Mouse (Mus musculus) MEL (cell line): ENCODE measurements at regions not wholly inside any gene's neighbourhood (a gene's known extent, or its start where the extent isn't known, plus 50 kb on each side); places are given as distances from the start of the nearest gene placed in this dataset.

Experiments
- DNase-seq: peaks from one replicate; pipeline ENCODE4 v3.0.0; 2011; ENCODE audit warnings: low read depth, low spot score
- H3K27ac ChIP-seq: 2 replicates; pipeline ENCODE4 v1.5.1; 2012; ENCODE audit warnings: low read depth, mild to moderate bottlenecking, control low read depth, low read length, moderate library complexity; ENCODE audit not compliant: control insufficient read depth
- H3K27me3 ChIP-seq, 2 experiments: fragments of 150-350 bp in 1 of 2; sonication (generic) in 1 of 2; 2 replicates each; pipeline ENCODE4 v1.6.1; 2012; ENCODE audit warnings: low read length in 2 of 2, mild to moderate bottlenecking in 2 of 2, improper control_type of control experiment in 1 of 2, moderate library complexity in 1 of 2; ENCODE audit not compliant: insufficient read depth in 2 of 2, control insufficient read depth in 1 of 2
- H3K36me3 ChIP-seq, 2 experiments: 2 replicates each; pipeline ENCODE4 v1.6.1; 2012 to 2014; ENCODE audit warnings: low read length in 2 of 2, improper control_type of control experiment in 1 of 2, inconsistent platforms in 1 of 2, mild to moderate bottlenecking in 1 of 2; ENCODE audit not compliant: insufficient read depth in 2 of 2, control insufficient read depth in 1 of 2
- H3K4me1 ChIP-seq, 2 experiments: fragments of 150-350 bp in 1 of 2; sonication (generic) in 1 of 2; 2 replicates each; pipeline ENCODE4 v1.6.1; 2012; ENCODE audit warnings: low read length in 2 of 2, improper control_type of control experiment in 1 of 2, mild to moderate bottlenecking in 1 of 2; ENCODE audit not compliant: insufficient read depth in 2 of 2, control insufficient read depth in 1 of 2
- H3K4me3 ChIP-seq, 2 experiments: fragments of 150-350 bp in 1 of 2; sonication (generic) in 1 of 2; 2 replicates each; pipeline ENCODE4 v1.5.1; 2012; ENCODE audit warnings: low read depth in 2 of 2, low read length in 2 of 2, mild to moderate bottlenecking in 2 of 2, moderate library complexity in 2 of 2, control low read depth in 1 of 2, improper control_type of control experiment in 1 of 2; ENCODE audit not compliant: control insufficient read depth in 1 of 2, insufficient read depth in 1 of 2
- H3K79me2 ChIP-seq: 2 replicates; pipeline ENCODE4 v1.6.1; 2012; ENCODE audit warnings: mild to moderate bottlenecking, low read length, moderate library complexity; ENCODE audit not compliant: control insufficient read depth, poor library complexity, insufficient read depth
- H3K9ac ChIP-seq: 2 replicates; pipeline ENCODE4 v1.6.1; 2012; ENCODE audit warnings: low read depth, mild to moderate bottlenecking, control low read depth, low read length, moderate library complexity; ENCODE audit not compliant: control insufficient read depth, poor library complexity, severe bottlenecking
- H3K9me3 ChIP-seq: fragments of 150-350 bp; sonication (generic); replicated peaks from 2 replicates; pipeline ENCODE4 v1.6.1; 2012; ENCODE audit warnings: mild to moderate bottlenecking, low read length, improper control_type of control experiment, moderate library complexity; ENCODE audit not compliant: insufficient read depth
- BHLHE40 ChIP-seq: IDR thresholded peaks from 2 replicates; pipeline ENCODE4 v1.6.1; 2012; ENCODE audit warnings: low read depth, mild to moderate bottlenecking, inconsistent platforms, low read length, improper control_type of control experiment, borderline replicate concordance
- CHD1 ChIP-seq: IDR thresholded peaks from 2 replicates; pipeline ENCODE4 v1.6.1; 2012; ENCODE audit warnings: low read depth, mild to moderate bottlenecking, inconsistent platforms, low read length, improper control_type of control experiment
- CTCF ChIP-seq, 3 experiments: IDR thresholded peaks in 2 of 3; conservative IDR thresholded peaks in 1 of 3; 2 replicates each; pipeline ENCODE4 v1.5.1; 2011 to 2012; ENCODE audit warnings: low read length in 3 of 3, low read depth in 2 of 3, mild to moderate bottlenecking in 2 of 3, improper control_type of control experiment in 1 of 3, inconsistent platforms in 1 of 3, mixed read lengths in 1 of 3, moderate library complexity in 1 of 3; ENCODE audit not compliant: control insufficient read depth in 1 of 3, insufficient read depth in 1 of 3, poor library complexity in 1 of 3, severe bottlenecking in 1 of 3
- E2F4 ChIP-seq: IDR thresholded peaks from 2 replicates; pipeline ENCODE4 v1.6.1; 2011; ENCODE audit warnings: low read depth, low read length, improper control_type of control experiment, borderline replicate concordance
- ELF1 ChIP-seq: IDR thresholded peaks from 2 replicates; pipeline ENCODE4 v1.6.1; 2014; ENCODE audit warnings: low read depth, mild to moderate bottlenecking, inconsistent platforms, low read length, improper control_type of control experiment, moderate library complexity
- GABPA ChIP-seq: IDR thresholded peaks from 2 replicates; pipeline ENCODE4 v1.6.1; 2012; ENCODE audit warnings: low read depth, mild to moderate bottlenecking, inconsistent platforms, low read length, improper control_type of control experiment, moderate library complexity
- GATA1 ChIP-seq: IDR thresholded peaks from 2 replicates; pipeline ENCODE4 v1.6.1; 2011; ENCODE audit warnings: low read depth, low read length, improper control_type of control experiment
- HCFC1 ChIP-seq: IDR thresholded peaks from 2 replicates; pipeline ENCODE4 v1.6.1; 2012; ENCODE audit warnings: low read depth, mild to moderate bottlenecking, inconsistent platforms, low read length, improper control_type of control experiment, moderate library complexity
- MAFK ChIP-seq: IDR thresholded peaks from 2 replicates; pipeline ENCODE4 v1.6.1; 2011; ENCODE audit warnings: low read depth, mild to moderate bottlenecking, low read length, improper control_type of control experiment, borderline replicate concordance
- MAZ ChIP-seq: IDR thresholded peaks from 2 replicates; pipeline ENCODE4 v1.6.1; 2012; ENCODE audit warnings: low read depth, mild to moderate bottlenecking, inconsistent platforms, low read length, improper control_type of control experiment
- MXI1 ChIP-seq: IDR thresholded peaks from 2 replicates; pipeline ENCODE4 v1.6.1; 2011; ENCODE audit warnings: mild to moderate bottlenecking, low read depth, low read length, improper control_type of control experiment
- NELFE ChIP-seq: IDR thresholded peaks from 2 replicates; pipeline ENCODE4 v1.6.1; 2011; ENCODE audit warnings: low read depth, low read length, improper control_type of control experiment
- NRF1 ChIP-seq: IDR thresholded peaks from 2 replicates; pipeline ENCODE4 v1.6.1; 2014; ENCODE audit warnings: low read depth, mild to moderate bottlenecking, inconsistent platforms, low read length, improper control_type of control experiment, moderate library complexity; ENCODE audit not compliant: poor library complexity, insufficient read depth, severe bottlenecking
- POLR2AphosphoS5 ChIP-seq: IDR thresholded peaks from 2 replicates; pipeline ENCODE4 v1.6.1; 2012; ENCODE audit warnings: low read depth, borderline replicate concordance, mild to moderate bottlenecking, inconsistent platforms, low read length, moderate library complexity, mixed read lengths
- RCOR1 ChIP-seq: IDR thresholded peaks from 2 replicates; pipeline ENCODE4 v1.6.1; 2012; ENCODE audit warnings: low read depth, mild to moderate bottlenecking, inconsistent platforms, low read length, improper control_type of control experiment
- SIN3A ChIP-seq: IDR thresholded peaks from 2 replicates; pipeline ENCODE4 v1.6.1; 2012; ENCODE audit warnings: low read length, improper control_type of control experiment, inconsistent platforms
- TAL1 ChIP-seq: IDR thresholded peaks from 2 replicates; pipeline ENCODE4 v1.6.1; 2012; ENCODE audit warnings: mild to moderate bottlenecking, inconsistent platforms, low read length, moderate library complexity, mixed read lengths
- TCF12 ChIP-seq: IDR thresholded peaks from 2 replicates; pipeline ENCODE4 v1.6.1; 2014; ENCODE audit warnings: low read depth, mild to moderate bottlenecking, inconsistent platforms, low read length, improper control_type of control experiment, moderate library complexity
- USF1 ChIP-seq: IDR thresholded peaks from 2 replicates; pipeline ENCODE4 v1.6.1; 2014; ENCODE audit warnings: low read depth, mild to moderate bottlenecking, inconsistent platforms, low read length, improper control_type of control experiment, moderate library complexity
- USF2 ChIP-seq, 2 experiments: IDR thresholded peaks; 2 replicates each; pipeline ENCODE4 v1.6.1; 2011 to 2012; ENCODE audit warnings: improper control_type of control experiment in 2 of 2, low read length in 2 of 2, borderline replicate concordance in 1 of 2, inconsistent platforms in 1 of 2, low read depth in 1 of 2, mild to moderate bottlenecking in 1 of 2; ENCODE audit not compliant: insufficient read depth in 1 of 2
- ZC3H11A ChIP-seq: IDR thresholded peaks from 2 replicates; pipeline ENCODE4 v1.6.1; 2012; ENCODE audit warnings: low read depth, mild to moderate bottlenecking, inconsistent platforms, low read length, improper control_type of control experiment

DNA sequence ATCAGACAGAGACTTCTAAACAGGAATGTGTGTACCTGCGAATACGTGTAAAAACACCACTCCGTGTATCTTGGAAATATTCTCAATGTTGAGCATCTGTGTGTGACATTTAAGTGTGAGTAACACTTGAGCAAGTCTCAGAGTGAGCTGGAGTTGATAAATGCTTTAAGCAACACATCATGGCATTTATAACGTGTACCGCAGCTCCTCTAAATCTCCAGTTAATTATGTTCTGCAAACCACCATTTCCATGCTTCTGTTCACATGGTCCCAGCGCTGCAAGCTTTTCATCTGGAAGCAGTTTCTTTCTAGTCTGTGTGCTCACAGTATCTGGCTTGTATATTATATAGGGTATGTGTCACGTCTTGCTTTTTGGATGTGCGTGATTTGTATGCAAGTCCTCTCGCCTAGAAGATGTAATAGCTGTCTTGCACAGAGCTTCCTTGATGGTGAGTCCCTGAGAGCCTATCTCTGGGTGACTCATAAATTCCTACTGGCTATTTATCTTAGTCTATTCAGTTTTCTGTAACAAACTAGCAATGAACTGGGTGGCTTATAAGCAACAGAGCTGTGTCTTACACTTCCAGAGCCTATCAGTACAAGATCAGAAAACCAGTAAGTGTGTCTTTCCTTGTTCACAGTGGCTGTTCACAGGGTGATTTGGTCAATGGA is 153.7 kb upstream of the Plppr1 start:
- H3K27me3 ChIP-seq: no peaks in the 10 kb centered on the region
- no peaks in the 10 kb centered on the region for H3K36me3 ChIP-seq
- H3K4me3 ChIP-seq: no peak overlapping the region
- H3K9ac ChIP-seq: no peak overlapping the region
- DNase-seq: no peak
- no peak for TF ChIP-seq USF2 (IDR thresholded peaks at IDR 0.05; ENCODE audit: borderline replicate concordance in 1 of 2, insufficient read depth in 1 of 2, low read depth in 1 of 2, low read length in 2 of 2)
- no peak for TF ChIP-seq MXI1
- no peak for TF ChIP-seq ELF1
- no peak for TF ChIP-seq MAZ
- no peak for TF ChIP-seq TCF12
- no peak for TF ChIP-seq USF1
- no peaks in the 10 kb centered on the region for H3K79me2 ChIP-seq
- no peak overlapping the region for H3K27ac ChIP-seq
- no peaks in the 10 kb centered on the region for H3K9me3 ChIP-seq
- no peaks in the 10 kb centered on the region for H3K4me1 ChIP-seq

DNA sequence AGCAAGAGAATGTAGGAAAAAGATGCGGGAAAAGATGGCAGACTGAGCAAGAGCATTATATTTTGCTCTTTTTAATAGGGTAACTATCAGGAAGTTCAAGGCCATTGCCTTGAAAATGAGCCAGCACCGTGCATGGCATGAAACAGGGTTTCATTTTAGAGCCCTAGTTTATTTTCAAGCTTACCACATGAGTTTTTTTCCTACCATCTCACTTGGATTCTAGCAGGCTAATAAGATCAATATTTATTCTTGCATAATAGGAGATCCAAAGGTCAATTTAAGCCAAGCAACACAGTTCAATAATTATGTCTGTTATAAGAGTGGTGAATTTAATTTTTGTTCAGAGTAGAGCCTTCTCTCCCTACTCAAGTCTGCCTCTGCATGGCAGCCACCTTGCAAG is 149.9 kb upstream of the Plppr1 start:
- no peak overlapping the region for H3K4me3 ChIP-seq
- no peaks in the 10 kb centered on the region for H3K36me3 ChIP-seq
- no peak for TF ChIP-seq GABPA
- no peak for TF ChIP-seq MXI1
- no peak for TF ChIP-seq POLR2AphosphoS5
- TF ChIP-seq USF1: no peak
- no peak for TF ChIP-seq TAL1
- no peak for TF ChIP-seq HCFC1
- TF ChIP-seq CTCF (IDR thresholded peaks at IDR 0.05 in 2 of 3, conservative IDR thresholded peaks at IDR 0.05 in 1 of 3; ENCODE audit: control insufficient read depth in 1 of 3, insufficient read depth in 1 of 3, low read depth in 2 of 3, low read length in 3 of 3, poor library complexity in 1 of 3, severe bottlenecking in 1 of 3): no peak
- no peak for TF ChIP-seq ZC3H11A
- no peak for TF ChIP-seq NRF1
- no peak for TF ChIP-seq ELF1
- no peak for TF ChIP-seq SIN3A
- no peak for TF ChIP-seq BHLHE40
- no peak for TF ChIP-seq E2F4
- no peak for TF ChIP-seq RCOR1
- TF ChIP-seq MAFK: no peak
- no peak for TF ChIP-seq CHD1
- no peak for TF ChIP-seq NELFE
- no peak for TF ChIP-seq GATA1
- TF ChIP-seq, all 39 proteins: peak for 0
- H3K27me3 ChIP-seq: no peaks in the 10 kb centered on the region
- H3K4me1 ChIP-seq: no peaks in the 10 kb centered on the region
- no peaks in the 10 kb centered on the region for H3K79me2 ChIP-seq
- no peak overlapping the region for H3K9ac ChIP-seq
- H3K27ac ChIP-seq: no peak overlapping the region
- DNase-seq: no peak
- no peaks in the 10 kb centered on the region for H3K9me3 ChIP-seq
